Mouse (Mus musculus): Measurements from ENCODE around the gene Endog. TPM values are rescaled to one million over a fixed set of nuclear protein-coding genes. Genes with fewer than 3 reads are reported as not detected.

Endog gene
- polyA plus RNA-seq, 1 experiment from 2014 or later: 14.3 TPM

DNA sequence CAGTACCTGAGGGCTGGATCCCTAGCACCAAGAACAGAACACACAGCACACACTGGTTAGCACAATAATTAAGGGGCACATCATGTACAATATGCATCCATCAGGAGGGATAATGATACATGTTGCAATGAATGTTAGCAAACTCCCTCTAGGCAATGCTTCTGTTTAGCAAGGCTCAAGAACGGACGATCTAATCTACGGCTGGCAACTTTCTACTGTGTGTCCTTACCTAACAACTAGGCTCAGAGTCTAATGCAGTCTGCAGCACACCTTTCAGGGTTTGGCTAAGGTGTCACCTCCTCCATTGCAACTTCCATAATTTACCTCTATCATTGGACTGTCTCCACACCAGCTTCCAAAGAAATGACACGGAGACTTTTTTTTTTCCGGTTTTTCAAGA lies 45.0 kb downstream of the Endog start:
- no peak overlapping the region for H3K27ac ChIP-seq
- no peak overlapping the region for H3K9ac ChIP-seq
- H3K36me3 ChIP-seq: no peaks in the 10 kb centered on the region
- H3K4me2 ChIP-seq: no peak overlapping the region
- no peaks in the 10 kb centered on the region for H3K9me3 ChIP-seq
- ATAC-seq (ENCODE audit: low FRiP score): no peak
- 99% methylated on average over 5 of the region's 5 CpGs for WGBS
- H3K4me1 ChIP-seq (replicated peaks): no peaks in the 10 kb centered on the region
- no peak overlapping the region for H3K4me3 ChIP-seq
- H3K27me3 ChIP-seq: no peaks in the 10 kb centered on the region

Other genes starting within 250 kb of the Endog start
- gene Gle1, start 236.1 kb upstream of the Endog start, polyA plus RNA-seq (2015; fragmentation: Nextera tagmentation; extraction: Ambion mirVana): 75.2 and 82.1 TPM in 2 replicates
- 192 and 203 TPM in 2 replicates for gene Sptan1, start 205.9 kb upstream of the Endog start, polyA plus RNA-seq (2015; fragmentation: Nextera tagmentation; extraction: Ambion mirVana)
- 64.2 and 67.0 TPM in 2 replicates for gene Wdr34, start 122.6 kb upstream of the Endog start, polyA plus RNA-seq (2015; fragmentation: Nextera tagmentation; extraction: Ambion mirVana)
- gene Set, start 114.1 kb upstream of the Endog start, polyA plus RNA-seq (2015; fragmentation: Nextera tagmentation; extraction: Ambion mirVana): 400 TPM in 2 replicates
- gene Pkn3, start 93.8 kb upstream of the Endog start, polyA plus RNA-seq (2015; fragmentation: Nextera tagmentation; extraction: Ambion mirVana): 1.9 and 2.3 TPM in 2 replicates
- 24.2 TPM in 2 replicates for gene Zdhhc12, start 77.8 kb upstream of the Endog start, polyA plus RNA-seq (2015; fragmentation: Nextera tagmentation; extraction: Ambion mirVana)
- gene Zer1, start 46.9 kb upstream of the Endog start, polyA plus RNA-seq (2015; fragmentation: Nextera tagmentation; extraction: Ambion mirVana): 14.1 and 15.2 TPM in 2 replicates
- 11.9 and 14.6 TPM in 2 replicates for gene Tbc1d13, start 37.7 kb upstream of the Endog start, polyA plus RNA-seq (2015; fragmentation: Nextera tagmentation; extraction: Ambion mirVana)
- 58.1 and 58.4 TPM in 2 replicates for gene Spout1, start 7.0 kb downstream of the Endog start, polyA plus RNA-seq (2015; fragmentation: Nextera tagmentation; extraction: Ambion mirVana)
- gene Kyat1, start 34.4 kb downstream of the Endog start, polyA plus RNA-seq (2015; fragmentation: Nextera tagmentation; extraction: Ambion mirVana): 14.5 and 14.8 TPM in 2 replicates
- 59.8 TPM in 2 replicates for gene Lrrc8a, start 66.2 kb downstream of the Endog start, polyA plus RNA-seq (2015; fragmentation: Nextera tagmentation; extraction: Ambion mirVana)
- 0.10 and 0.36 TPM in 2 replicates for gene Gm28035, start 69.1 kb downstream of the Endog start, polyA plus RNA-seq (2015; fragmentation: Nextera tagmentation; extraction: Ambion mirVana)
- gene Phyhd1, start 94.7 kb downstream of the Endog start, polyA plus RNA-seq (2015; fragmentation: Nextera tagmentation; extraction: Ambion mirVana): 6.5 and 8.3 TPM in 2 replicates
- gene Gm28038, start 109.5 kb downstream of the Endog start, polyA plus RNA-seq (2015; fragmentation: Nextera tagmentation; extraction: Ambion mirVana): not detected in 2 replicates
- 33.7 TPM in 2 replicates for gene Dolk, start 114.8 kb downstream of the Endog start, polyA plus RNA-seq (2015; fragmentation: Nextera tagmentation; extraction: Ambion mirVana)
- gene Nup188, start 114.9 kb downstream of the Endog start, polyA plus RNA-seq (2015; fragmentation: Nextera tagmentation; extraction: Ambion mirVana): 21.6 and 24.0 TPM in 2 replicates
- 146 and 160 TPM in 2 replicates for gene Sh3glb2, start 187.8 kb downstream of the Endog start, polyA plus RNA-seq (2015; fragmentation: Nextera tagmentation; extraction: Ambion mirVana)
- gene Miga2, start 192.7 kb downstream of the Endog start, polyA plus RNA-seq (2015; fragmentation: Nextera tagmentation; extraction: Ambion mirVana): 27.0 and 33.1 TPM in 2 replicates
- gene Dolpp1, start 220.8 kb downstream of the Endog start, polyA plus RNA-seq (2015; fragmentation: Nextera tagmentation; extraction: Ambion mirVana): 51.2 and 53.9 TPM in 2 replicates
- gene Crat, start 244.3 kb downstream of the Endog start, polyA plus RNA-seq (2015; fragmentation: Nextera tagmentation; extraction: Ambion mirVana): 22.1 and 24.0 TPM in 2 replicates
- 129 and 133 TPM in 2 replicates for gene Ptpa, start 244.5 kb downstream of the Endog start, polyA plus RNA-seq (2015; fragmentation: Nextera tagmentation; extraction: Ambion mirVana)